Mouse (Mus musculus) heart, adult 8-10 months (tissue): Measurements from ENCODE around the gene Ccl6. TPM values are rescaled to one million over a fixed set of nuclear protein-coding genes. Genes with fewer than 3 reads are reported as not detected.
"Not testable (repeated sequence)": the region's sequence is repeated elsewhere in the genome, so short reads cannot be mapped to it uniquely, and the experiment has no call there.

Experiments used
- DNase-seq: peaks from one replicate; pipeline ENCODE4 v3.0.0; 2022; ENCODE audit warnings: low spot score
- total RNA-seq, 4 experiments: library from RNA; stranded (reverse); gene quantifications; 2 replicates each; pipeline ENCODE4 v1.2.4; 2022

Gene Ccl6
- total RNA-seq, 4 experiments from 2014 or later = 5.4 to 24.7 (median 9.6) TPM

DNA sequence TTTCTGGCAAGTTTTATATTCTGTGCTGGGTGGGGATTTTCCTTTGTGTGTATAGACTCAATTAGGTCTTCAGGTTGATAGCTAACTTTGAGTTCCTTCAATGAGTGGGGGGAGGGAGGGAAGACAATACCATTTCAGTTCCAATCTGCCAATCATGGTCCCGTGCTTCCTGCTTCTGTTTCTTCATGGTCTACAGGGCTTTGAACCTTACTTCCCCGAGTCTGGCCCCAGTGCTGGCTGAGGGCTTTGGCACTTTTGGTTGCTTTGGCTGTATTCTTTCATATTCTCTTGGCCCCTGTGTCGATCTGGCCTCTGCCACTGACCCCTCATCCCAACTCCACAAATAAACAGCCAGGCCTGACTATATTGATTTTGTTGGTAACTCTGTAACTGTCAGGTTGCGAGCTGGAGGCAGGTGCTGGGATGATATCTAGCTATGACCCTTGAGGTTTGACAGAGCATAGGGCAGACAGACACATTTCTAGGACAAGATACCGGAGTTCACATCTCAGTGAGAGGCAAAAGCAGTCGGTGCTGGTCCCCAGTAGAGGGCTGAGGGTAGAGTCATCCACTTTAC, 30.5 kb downstream of the Ccl6 start:
- no peak for DNase-seq

DNA sequence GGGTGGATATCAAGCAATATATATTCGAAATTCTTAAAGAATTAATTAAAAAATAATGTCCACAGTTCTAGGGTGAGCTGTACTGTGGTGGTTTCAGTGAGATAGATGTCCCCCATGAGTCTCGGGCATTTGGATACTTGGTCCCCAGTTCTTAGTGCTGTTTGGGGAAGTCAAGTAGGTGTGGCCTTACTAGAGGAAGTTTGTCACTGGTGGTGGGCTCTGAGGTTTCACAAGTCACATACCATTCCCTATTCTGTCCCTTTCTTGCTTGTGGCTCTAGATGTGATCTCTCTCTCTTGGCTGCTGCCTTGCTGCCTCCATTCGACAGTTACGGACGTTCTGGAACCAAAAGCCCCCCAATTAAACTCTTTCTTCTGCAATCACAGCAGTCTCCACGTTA, 32.5 kb downstream of the Ccl6 start:
- no peak for DNase-seq

DNA sequence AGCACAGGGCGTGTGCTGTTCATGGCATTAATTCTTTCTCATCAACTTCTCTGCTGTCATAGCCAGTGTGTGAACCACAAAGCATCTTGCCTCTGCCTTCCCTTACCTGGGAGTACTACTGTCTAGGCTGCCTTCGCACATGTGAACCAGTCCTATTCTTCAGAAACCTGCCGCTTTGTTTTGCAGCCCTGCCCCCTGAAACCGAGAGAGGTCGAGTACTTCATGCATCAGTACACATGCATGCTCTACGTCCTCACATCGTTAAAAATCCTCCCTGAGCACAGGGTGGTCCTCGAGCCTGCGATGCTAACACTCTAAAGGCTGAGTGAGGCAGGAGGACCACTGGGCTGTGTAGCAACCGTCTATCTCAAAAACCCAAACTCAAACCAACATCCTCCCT, 35.8 kb downstream of the Ccl6 start:
- no peak for DNase-seq

DNA sequence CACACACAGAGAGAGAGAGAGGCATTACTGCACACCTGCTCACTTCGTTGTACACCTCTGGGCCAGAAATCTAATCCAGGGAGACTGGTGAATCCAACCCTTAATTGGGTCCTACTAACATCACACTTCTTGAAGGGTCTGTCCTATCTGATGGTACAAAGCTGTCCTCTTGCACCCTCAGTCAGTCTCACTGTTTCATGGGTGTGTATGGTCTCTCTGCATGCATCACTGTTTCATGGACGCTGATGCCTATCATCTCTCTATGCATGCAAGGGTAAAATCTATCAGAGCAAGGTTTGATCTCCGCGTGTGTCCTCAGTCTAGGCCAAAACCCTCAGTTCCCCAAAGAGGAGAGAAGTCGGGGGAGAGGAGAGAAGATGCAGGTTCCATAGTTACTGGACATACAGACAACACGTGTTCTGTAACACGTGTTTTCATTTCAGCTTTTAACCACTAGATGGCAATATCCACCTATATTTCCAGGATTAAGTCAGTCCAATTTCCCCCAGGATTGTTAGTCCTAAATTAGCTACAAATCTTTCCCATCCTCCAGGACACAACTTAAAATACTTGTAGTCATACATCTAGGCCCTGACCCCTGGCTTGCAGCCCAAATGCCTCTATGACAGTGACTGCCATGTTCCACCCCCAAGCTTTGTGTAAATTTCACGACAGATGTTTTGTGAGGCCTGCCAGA, 36.7 kb downstream of the Ccl6 start:
- peak; percentile 84 for DNase-seq

DNA sequence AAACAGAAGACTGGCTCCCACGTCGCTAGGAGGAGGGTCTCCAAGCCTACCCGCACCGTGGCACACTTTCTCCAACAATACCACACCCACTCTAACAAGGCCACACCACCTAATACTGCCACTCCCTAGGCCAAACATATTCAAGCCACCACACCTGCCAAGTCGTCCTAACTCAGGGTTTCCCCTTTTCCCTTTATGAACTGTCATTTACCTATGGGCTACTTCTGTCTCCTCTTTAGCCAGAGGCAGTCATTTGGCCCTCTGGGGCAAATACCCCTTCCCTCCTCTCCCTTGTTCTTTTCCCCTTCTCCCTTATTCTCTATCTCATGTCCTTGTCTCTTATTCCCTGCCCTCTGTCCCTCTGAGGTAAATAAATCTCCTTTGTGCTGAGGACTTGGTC, 41.2 kb downstream of the Ccl6 start:
- DNase-seq = no peak

DNA sequence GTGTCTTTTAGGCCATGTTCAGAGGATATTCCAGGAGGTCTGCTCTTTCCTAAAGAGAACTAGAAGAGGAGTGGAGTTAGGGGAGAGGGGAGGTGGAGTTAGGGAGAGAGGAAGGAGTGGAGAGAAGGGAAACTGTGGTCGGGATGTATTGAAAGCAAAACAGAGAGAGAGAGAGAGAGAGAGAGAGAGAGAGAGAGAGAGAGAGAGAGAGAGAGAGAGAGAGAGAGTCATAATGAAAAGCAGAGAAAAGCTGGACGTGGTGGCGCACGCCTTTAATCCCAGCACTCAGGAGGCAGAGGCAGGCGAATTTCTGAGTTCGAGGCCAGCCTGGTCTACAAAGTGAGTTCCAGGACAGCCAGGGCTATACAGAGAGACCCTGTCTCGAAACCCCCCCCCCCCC, 41.9 kb downstream of the Ccl6 start:
- DNase-seq = not testable (repeated sequence)

DNA sequence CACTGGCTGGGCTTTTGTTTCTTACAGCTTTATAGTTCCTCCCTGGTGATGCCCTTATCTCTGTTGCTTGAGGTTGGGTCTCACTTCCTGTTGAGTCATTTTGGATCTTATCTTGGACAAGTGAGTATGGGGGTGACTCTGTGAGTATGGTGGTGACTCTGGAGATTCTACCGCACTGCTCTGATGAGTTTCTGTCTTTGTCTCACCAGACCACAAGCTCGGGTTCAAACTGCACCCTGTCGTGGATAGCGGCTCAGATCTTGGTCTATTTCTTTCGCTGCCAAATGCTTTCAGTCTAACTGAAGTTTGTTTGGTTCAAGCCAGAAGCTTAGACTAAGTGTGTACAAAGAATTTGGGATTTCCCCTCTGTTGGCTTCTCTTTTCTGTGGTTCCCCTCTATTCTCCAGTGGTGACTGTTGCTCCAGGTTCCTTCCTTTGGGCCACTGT, 42.7 kb downstream of the Ccl6 start:
- DNase-seq = no peak

DNA sequence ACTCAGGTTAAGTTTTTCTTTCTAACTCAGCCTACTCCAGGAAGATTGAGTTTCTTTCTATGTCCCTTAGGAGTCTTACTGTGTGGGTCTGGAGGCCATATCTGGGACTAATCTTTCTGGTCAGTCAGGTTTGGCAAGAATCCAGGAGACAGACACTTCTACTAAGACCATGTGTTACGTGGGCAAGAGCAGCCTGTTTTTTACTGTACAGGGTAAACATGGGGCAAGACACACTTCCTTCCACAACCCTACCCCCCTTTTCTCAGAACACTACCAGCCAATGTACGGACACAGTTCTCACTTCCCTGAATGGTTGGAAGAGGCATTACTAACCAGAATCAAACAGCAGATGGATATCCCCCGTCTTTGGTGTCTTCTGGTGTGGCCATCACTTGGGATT, 48.7 kb downstream of the Ccl6 start:
- no peak for DNase-seq

DNA sequence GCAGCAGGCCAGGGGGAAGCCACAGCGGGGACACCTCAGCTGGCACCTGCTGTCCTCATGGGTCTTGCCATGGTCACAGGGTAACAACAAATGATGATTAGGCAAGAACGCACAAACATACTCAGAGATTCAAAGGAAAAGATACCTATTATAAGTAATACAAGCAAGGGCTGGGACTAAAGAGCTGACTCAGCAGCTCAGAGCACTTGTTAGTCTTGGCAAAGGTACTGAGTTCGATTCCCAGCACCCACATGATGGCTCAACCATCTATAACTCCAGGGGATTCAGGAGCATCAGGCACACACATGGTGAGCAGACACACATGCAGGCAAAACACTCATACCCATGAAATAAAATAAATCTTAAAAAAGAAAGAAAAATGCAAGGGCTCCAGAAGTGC, 51.5 kb downstream of the Ccl6 start:
- no peak for DNase-seq

DNA sequence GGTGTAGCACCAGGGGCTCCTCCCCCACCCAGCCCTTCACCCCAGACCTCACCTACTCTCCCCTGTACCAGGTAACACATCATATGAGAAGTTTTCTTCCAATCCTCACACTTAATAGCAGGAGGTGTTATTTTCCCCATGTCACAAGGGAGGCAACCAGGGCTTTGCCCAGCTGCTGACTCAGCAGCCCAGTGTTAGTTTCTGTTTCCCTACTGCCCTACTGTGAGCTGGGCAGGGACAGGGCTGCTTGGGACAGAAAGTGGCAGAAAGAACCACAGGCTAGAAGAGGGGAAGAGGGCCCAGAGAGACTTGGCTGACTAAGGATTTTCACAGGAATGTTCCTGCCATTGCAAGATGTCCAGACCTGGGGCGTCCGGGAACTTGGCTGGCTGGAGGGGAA, 52.0 kb downstream of the Ccl6 start:
- no peak for DNase-seq

DNA sequence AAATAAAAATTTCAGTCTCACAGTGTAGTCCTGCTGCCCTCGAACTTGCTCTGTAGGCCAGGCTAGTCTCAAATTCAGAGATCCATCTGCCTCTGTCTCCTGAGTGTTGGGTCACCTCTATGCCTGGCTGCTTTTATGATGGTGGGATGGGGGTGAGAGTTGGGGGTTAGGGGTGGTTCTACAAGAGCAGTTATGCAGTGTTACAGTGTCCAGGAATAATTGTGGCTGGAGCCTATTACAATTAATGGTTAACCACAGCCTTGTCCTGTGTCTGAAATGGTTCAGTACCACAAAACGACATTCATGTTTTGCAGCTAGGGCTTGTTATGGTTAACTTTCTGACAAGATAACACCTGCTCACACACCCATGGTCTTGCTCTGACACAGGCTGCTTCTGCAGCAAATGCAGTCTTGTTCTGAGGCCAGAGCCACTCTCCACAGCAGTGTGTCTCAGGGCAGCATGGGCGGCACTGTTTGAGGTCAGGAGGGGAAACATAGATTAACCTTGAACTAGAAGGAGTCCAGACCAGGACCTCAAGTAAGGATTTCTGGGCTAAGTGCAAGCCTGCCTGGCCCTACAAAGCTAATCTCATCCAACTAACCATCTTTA, 54.1 kb downstream of the Ccl6 start:
- DNase-seq = no peak

Other genes starting within 250 kb of the Ccl6 start
- 10 to 100 TPM; 67.6 to 90.2 (median 81.9) TPM for gene Rasl10b, start 183.9 kb downstream of the Ccl6 start, total RNA-seq
- not detected for gene Gas2l2, start 163.6 kb downstream of the Ccl6 start, total RNA-seq
- not detected for gene 1700020L24Rik, start 155.4 kb downstream of the Ccl6 start, total RNA-seq
- gene Mmp28, start 130.0 kb downstream of the Ccl6 start, total RNA-seq = 1 to 10 TPM; 2.4 to 5.4 (median 3.6) TPM
- gene Taf15, start 120.0 kb downstream of the Ccl6 start, total RNA-seq = 10 to 100 TPM; 35.5 to 42.1 (median 38.4) TPM
- not detected for gene Heatr9, start 70.9 kb downstream of the Ccl6 start, total RNA-seq
- gene Ccl5, start 62.6 kb downstream of the Ccl6 start, total RNA-seq = 1 to 10 TPM in 1 of 4 experiments, under 1 TPM in 1, not detected in 2; 0.76 to 1.1 TPM
- gene Ccl9, start 14.5 kb downstream of the Ccl6 start, total RNA-seq = 1 to 10 TPM; 4.4 to 9.5 (median 5.6) TPM
- not detected for gene Rpl9-ps1, start 52.5 kb upstream of the Ccl6 start, total RNA-seq
- not detected for gene Ccl3, start 56.3 kb upstream of the Ccl6 start, total RNA-seq
- gene Ccl4, start 69.5 kb upstream of the Ccl6 start, total RNA-seq = not detected
- 1 to 10 TPM; 2.1 to 4.1 (median 3.6) TPM for gene Wfdc17, start 110.9 kb upstream of the Ccl6 start, total RNA-seq
- gene Wfdc18, start 115.9 kb upstream of the Ccl6 start, total RNA-seq = not detected
- 1 to 10 TPM in 1 of 4 experiments, not detected in 3; 1.5 TPM for gene Wfdc21, start 153.9 kb upstream of the Ccl6 start, total RNA-seq
- gene Heatr6, start 160.6 kb upstream of the Ccl6 start, total RNA-seq = 1 to 10 TPM; 5.7 to 7.9 (median 6.6) TPM